Mouse (Mus musculus) thymus, adult 2 months (tissue): ENCODE data around the gene Inka2.

Experiments
- CTCF ChIP-seq: fragments of 200-500 bp; IDR thresholded peaks from 2 replicates; pipeline ENCODE4 v1.5.1; 2012; ENCODE audit warnings: mild to moderate bottlenecking, control low read depth, low read length, moderate library complexity, borderline replicate concordance; ENCODE audit not compliant: control insufficient read depth, poor library complexity, insufficient read depth; ENCODE audit errors: extremely low read depth
- POLR2A ChIP-seq: fragments of 200-500 bp; IDR thresholded peaks from 2 replicates; pipeline ENCODE4 v1.6.1; 2012; ENCODE audit warnings: mild to moderate bottlenecking, low read length, control low read depth, moderate library complexity; ENCODE audit not compliant: control insufficient read depth, poor library complexity, insufficient read depth; ENCODE audit errors: extremely low read depth

- TF ChIP-seq CTCF (no peak), POLR2A (no peak)
Measured at GRCm38 (mm10) chr3:105720514-105720913, 16.1 kb downstream of the Inka2 start.
